In the genomic region with DNA sequence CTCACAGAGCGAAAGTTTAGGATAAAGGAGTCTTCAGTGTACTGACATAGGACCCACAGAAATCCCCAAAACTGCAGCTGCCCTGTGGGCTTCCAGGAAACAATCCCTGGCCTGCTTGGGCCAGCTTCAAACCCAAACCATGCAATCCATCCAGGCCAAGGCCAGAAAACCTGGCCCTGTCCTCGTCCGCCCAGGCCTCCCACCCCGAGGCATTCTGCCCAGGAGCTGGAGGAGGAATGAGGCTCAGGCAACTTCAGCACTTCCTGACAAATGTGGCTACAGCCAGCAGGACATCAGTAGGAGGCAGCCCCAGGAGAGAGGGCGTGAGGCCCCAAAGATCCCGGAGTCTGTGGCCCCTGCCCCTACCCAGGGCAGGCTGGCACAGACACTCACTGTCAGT, we compare ENCODE assay signal across 20 mouse cellular contexts. TPM values are rescaled to one million over a fixed set of nuclear protein-coding genes. Genes with fewer than 3 reads are reported as not detected.
DNase-seq lines count a peak whose midpoint lies in the region.
"Had no signal": no experiment of that assay in that cellular context is flagged by ENCODE, and none has a peak within 500 bp of the region (broad histone marks: within the 10 kb centered on the region; RNA-seq: fewer than 3 reads in every experiment).

No protein-coding gene starts in this region.

- DNase-seq in gastrocnemius, postnatal 14 days, result peak; percentile 26
- DNase-seq in gastrocnemius, adult 8-10 months (ENCODE audit: low spot score in 2 of 2), result no peak
- DNase-seq in adrenal gland, adult 18-20 months (ENCODE audit: low spot score in 2 of 2), result peak; percentile 28 to 63
- DNase-seq in adrenal gland, postnatal 14 days, result peak; percentile 85
- DNase-seq in testis, postnatal 14 days (ENCODE audit: low spot score), result peak; percentile 81
- no peak for DNase-seq in urinary bladder, postnatal 36 days (ENCODE audit: low spot score in 2 of 2)
- DNase-seq in right cerebral cortex, postnatal 4 days, result no peak
- DNase-seq: B cell, adult 2 months; gastrocnemius, postnatal 10 days; heart, adult 18-20 months; kidney, adult 9 months; kidney, postnatal 14 days; liver, postnatal 0 days had no signal

- intact Hi-C loops in gastrocnemius, postnatal 14 days (cut with DNase I; ENCODE audit: low total_unique reads), result no loop called here

RNA-seq across cellular contexts. Expression of a gene that starts 36.1 kb away (rescaled TPM):
- total RNA-seq in gastrocnemius, postnatal 14 days (2021), result 1 to 10 TPM; 1.4 to 5.7 TPM
- total RNA-seq in gastrocnemius, adult 8-10 months (2022), result 1 to 10 TPM in 2 of 4 experiments, under 1 TPM in 2; 0.63 to 2.3 (median 1.0) TPM
- 10 to 100 TPM; 37.9 to 38.1 TPM for total RNA-seq in adrenal gland, adult 18-20 months (2021)
- total RNA-seq in adrenal gland, postnatal 14 days (2021), result 18.5 and 25.5 TPM in 2 replicates

RNA-seq across cellular contexts. Expression of a gene that starts 59.5 kb away (rescaled TPM):
- not detected for total RNA-seq in gastrocnemius, postnatal 14 days (2021)
- not detected for total RNA-seq in gastrocnemius, adult 8-10 months (2022)
- total RNA-seq in adrenal gland, adult 18-20 months (2021), result under 1 TPM in 1 of 2 experiments, not detected in 1; 0.36 TPM
- not detected in 2 replicates for total RNA-seq in adrenal gland, postnatal 14 days (2021)
- total RNA-seq: CH12.LX; G1E; gastrocnemius, postnatal 10 days; heart, adult 18-20 months; heart, postnatal 10 days; hindbrain, postnatal 0 days; layer of hippocampus, adult 18-20 months; layer of hippocampus, postnatal 25 days; left cerebral cortex, postnatal 10 days had no signal

Comparison
In these comparisons a context has a peak if more than half of its experiments do, and no peak if none do; other contexts are left out.
1. DNase-seq: peak in gastrocnemius, postnatal 14 days (single experiment), adrenal gland, adult 18-20 months (2 of 2), adrenal gland, postnatal 14 days (single experiment) and testis, postnatal 14 days (single experiment); none in gastrocnemius, adult 8-10 months (0 of 2), urinary bladder, postnatal 36 days (0 of 2) and right cerebral cortex, postnatal 4 days (single experiment).